Mouse (Mus musculus) MEL (cell line): ENCODE data around the gene Sparcl1. TPM values are rescaled to one million over a fixed set of nuclear protein-coding genes. Genes with fewer than 3 reads are reported as not detected.

Experiments
- DNase-seq: peaks from one replicate; pipeline ENCODE4 v3.0.0; 2011; ENCODE audit warnings: low read depth, low spot score
- H3K27ac ChIP-seq: 2 replicates; pipeline ENCODE4 v1.5.1; 2012; ENCODE audit warnings: low read depth, mild to moderate bottlenecking, control low read depth, low read length, moderate library complexity; ENCODE audit not compliant: control insufficient read depth
- H3K27me3 ChIP-seq, 2 experiments: fragments of 150-350 bp in 1 of 2; sonication (generic) in 1 of 2; 2 replicates each; pipeline ENCODE4 v1.6.1; 2012; ENCODE audit warnings: low read length in 2 of 2, mild to moderate bottlenecking in 2 of 2, improper control_type of control experiment in 1 of 2, moderate library complexity in 1 of 2; ENCODE audit not compliant: insufficient read depth in 2 of 2, control insufficient read depth in 1 of 2
- H3K36me3 ChIP-seq, 2 experiments: 2 replicates each; pipeline ENCODE4 v1.6.1; 2012 to 2014; ENCODE audit warnings: low read length in 2 of 2, improper control_type of control experiment in 1 of 2, inconsistent platforms in 1 of 2, mild to moderate bottlenecking in 1 of 2; ENCODE audit not compliant: insufficient read depth in 2 of 2, control insufficient read depth in 1 of 2
- H3K4me1 ChIP-seq, 2 experiments: fragments of 150-350 bp in 1 of 2; sonication (generic) in 1 of 2; 2 replicates each; pipeline ENCODE4 v1.6.1; 2012; ENCODE audit warnings: low read length in 2 of 2, improper control_type of control experiment in 1 of 2, mild to moderate bottlenecking in 1 of 2; ENCODE audit not compliant: insufficient read depth in 2 of 2, control insufficient read depth in 1 of 2
- H3K4me3 ChIP-seq, 2 experiments: fragments of 150-350 bp in 1 of 2; sonication (generic) in 1 of 2; 2 replicates each; pipeline ENCODE4 v1.5.1; 2012; ENCODE audit warnings: low read depth in 2 of 2, low read length in 2 of 2, mild to moderate bottlenecking in 2 of 2, moderate library complexity in 2 of 2, control low read depth in 1 of 2, improper control_type of control experiment in 1 of 2; ENCODE audit not compliant: control insufficient read depth in 1 of 2, insufficient read depth in 1 of 2
- H3K79me2 ChIP-seq: 2 replicates; pipeline ENCODE4 v1.6.1; 2012; ENCODE audit warnings: mild to moderate bottlenecking, low read length, moderate library complexity; ENCODE audit not compliant: control insufficient read depth, poor library complexity, insufficient read depth
- H3K9ac ChIP-seq: 2 replicates; pipeline ENCODE4 v1.6.1; 2012; ENCODE audit warnings: low read depth, mild to moderate bottlenecking, control low read depth, low read length, moderate library complexity; ENCODE audit not compliant: control insufficient read depth, poor library complexity, severe bottlenecking
- H3K9me3 ChIP-seq: fragments of 150-350 bp; sonication (generic); replicated peaks from 2 replicates; pipeline ENCODE4 v1.6.1; 2012; ENCODE audit warnings: mild to moderate bottlenecking, low read length, improper control_type of control experiment, moderate library complexity; ENCODE audit not compliant: insufficient read depth
- BHLHE40 ChIP-seq: IDR thresholded peaks from 2 replicates; pipeline ENCODE4 v1.6.1; 2012; ENCODE audit warnings: low read depth, mild to moderate bottlenecking, inconsistent platforms, low read length, improper control_type of control experiment, borderline replicate concordance
- CHD1 ChIP-seq: IDR thresholded peaks from 2 replicates; pipeline ENCODE4 v1.6.1; 2012; ENCODE audit warnings: low read depth, mild to moderate bottlenecking, inconsistent platforms, low read length, improper control_type of control experiment
- CHD2 ChIP-seq: IDR thresholded peaks from 2 replicates; pipeline ENCODE4 v1.6.1; 2011; ENCODE audit warnings: low read length, improper control_type of control experiment
- CTCF ChIP-seq, 3 experiments: IDR thresholded peaks in 2 of 3; conservative IDR thresholded peaks in 1 of 3; 2 replicates each; pipeline ENCODE4 v1.5.1; 2011 to 2012; ENCODE audit warnings: low read length in 3 of 3, low read depth in 2 of 3, mild to moderate bottlenecking in 2 of 3, improper control_type of control experiment in 1 of 3, inconsistent platforms in 1 of 3, mixed read lengths in 1 of 3, moderate library complexity in 1 of 3; ENCODE audit not compliant: control insufficient read depth in 1 of 3, insufficient read depth in 1 of 3, poor library complexity in 1 of 3, severe bottlenecking in 1 of 3
- ELF1 ChIP-seq: IDR thresholded peaks from 2 replicates; pipeline ENCODE4 v1.6.1; 2014; ENCODE audit warnings: low read depth, mild to moderate bottlenecking, inconsistent platforms, low read length, improper control_type of control experiment, moderate library complexity
- EP300 ChIP-seq, 2 experiments: IDR thresholded peaks; 2 replicates each; pipeline ENCODE4 v1.6.1; 2011; ENCODE audit warnings: improper control_type of control experiment in 2 of 2, low read length in 2 of 2, low read depth in 1 of 2, mild to moderate bottlenecking in 1 of 2
- ETS1 ChIP-seq: IDR thresholded peaks from 2 replicates; pipeline ENCODE4 v1.6.1; 2012; ENCODE audit warnings: low read depth, mild to moderate bottlenecking, inconsistent platforms, low read length, improper control_type of control experiment, moderate library complexity
- GABPA ChIP-seq: IDR thresholded peaks from 2 replicates; pipeline ENCODE4 v1.6.1; 2012; ENCODE audit warnings: low read depth, mild to moderate bottlenecking, inconsistent platforms, low read length, improper control_type of control experiment, moderate library complexity
- GATA1 ChIP-seq: IDR thresholded peaks from 2 replicates; pipeline ENCODE4 v1.6.1; 2011; ENCODE audit warnings: low read depth, low read length, improper control_type of control experiment
- JUND ChIP-seq: IDR thresholded peaks from 2 replicates; pipeline ENCODE4 v1.6.1; 2011; ENCODE audit warnings: low read depth, mild to moderate bottlenecking, improper control_type of control experiment, low read length
- KAT2A ChIP-seq: conservative IDR thresholded peaks from 2 replicates; pipeline ENCODE4 v1.6.1; 2012; ENCODE audit warnings: low read depth, low read length, improper control_type of control experiment, inconsistent platforms
- MAFK ChIP-seq: IDR thresholded peaks from 2 replicates; pipeline ENCODE4 v1.6.1; 2011; ENCODE audit warnings: low read depth, mild to moderate bottlenecking, low read length, improper control_type of control experiment, borderline replicate concordance
- MAX ChIP-seq: IDR thresholded peaks from 2 replicates; pipeline ENCODE4 v1.6.1; 2011; ENCODE audit warnings: low read length, improper control_type of control experiment
- MEF2A ChIP-seq: IDR thresholded peaks from 2 replicates; pipeline ENCODE4 v1.6.1; 2014; ENCODE audit warnings: low read depth, mild to moderate bottlenecking, inconsistent platforms, low read length, improper control_type of control experiment; ENCODE audit not compliant: poor library complexity, insufficient replicate concordance, severe bottlenecking; ENCODE audit errors: extremely low read depth
- MXI1 ChIP-seq: IDR thresholded peaks from 2 replicates; pipeline ENCODE4 v1.6.1; 2011; ENCODE audit warnings: mild to moderate bottlenecking, low read depth, low read length, improper control_type of control experiment
- MYB ChIP-seq: IDR thresholded peaks from 2 replicates; pipeline ENCODE4 v1.6.1; 2011; ENCODE audit warnings: mild to moderate bottlenecking, low read depth, low read length, improper control_type of control experiment
- MYC ChIP-seq: IDR thresholded peaks from 2 replicates; pipeline ENCODE4 v1.6.1; 2011; ENCODE audit warnings: low read depth, mild to moderate bottlenecking, low read length, improper control_type of control experiment, moderate library complexity
- NELFE ChIP-seq: IDR thresholded peaks from 2 replicates; pipeline ENCODE4 v1.6.1; 2011; ENCODE audit warnings: low read depth, low read length, improper control_type of control experiment
- NRF1 ChIP-seq: IDR thresholded peaks from 2 replicates; pipeline ENCODE4 v1.6.1; 2014; ENCODE audit warnings: low read depth, mild to moderate bottlenecking, inconsistent platforms, low read length, improper control_type of control experiment, moderate library complexity; ENCODE audit not compliant: poor library complexity, insufficient read depth, severe bottlenecking
- POLR2A ChIP-seq, 2 experiments: IDR thresholded peaks; 2 replicates each; pipeline ENCODE4 v1.6.1; 2011 to 2012; ENCODE audit warnings: low read length in 2 of 2, mild to moderate bottlenecking in 2 of 2, control low read depth in 1 of 2, improper control_type of control experiment in 1 of 2, low read depth in 1 of 2, moderate library complexity in 1 of 2; ENCODE audit not compliant: control insufficient read depth in 1 of 2, insufficient read depth in 1 of 2, poor library complexity in 1 of 2
- POLR2AphosphoS2 ChIP-seq: IDR thresholded peaks from 2 replicates; pipeline ENCODE4 v1.6.1; 2011; ENCODE audit warnings: low read length, improper control_type of control experiment
- POLR2AphosphoS5 ChIP-seq: IDR thresholded peaks from 2 replicates; pipeline ENCODE4 v1.6.1; 2012; ENCODE audit warnings: low read depth, borderline replicate concordance, mild to moderate bottlenecking, inconsistent platforms, low read length, moderate library complexity, mixed read lengths
- RAD21 ChIP-seq: IDR thresholded peaks from 2 replicates; pipeline ENCODE4 v1.6.1; 2011; ENCODE audit warnings: mild to moderate bottlenecking, low read depth, low read length, improper control_type of control experiment
- RCOR1 ChIP-seq: IDR thresholded peaks from 2 replicates; pipeline ENCODE4 v1.6.1; 2012; ENCODE audit warnings: low read depth, mild to moderate bottlenecking, inconsistent platforms, low read length, improper control_type of control experiment
- SMC3 ChIP-seq: IDR thresholded peaks from 2 replicates; pipeline ENCODE4 v1.6.1; 2011; ENCODE audit warnings: low read depth, low read length, improper control_type of control experiment
- TBP ChIP-seq: IDR thresholded peaks from 2 replicates; pipeline ENCODE4 v1.8.0; 2011; ENCODE audit warnings: low read depth, low read length, improper control_type of control experiment
- TCF12 ChIP-seq: IDR thresholded peaks from 2 replicates; pipeline ENCODE4 v1.6.1; 2014; ENCODE audit warnings: low read depth, mild to moderate bottlenecking, inconsistent platforms, low read length, improper control_type of control experiment, moderate library complexity
- USF1 ChIP-seq: IDR thresholded peaks from 2 replicates; pipeline ENCODE4 v1.6.1; 2014; ENCODE audit warnings: low read depth, mild to moderate bottlenecking, inconsistent platforms, low read length, improper control_type of control experiment, moderate library complexity
- USF2 ChIP-seq, 2 experiments: IDR thresholded peaks; 2 replicates each; pipeline ENCODE4 v1.6.1; 2011 to 2012; ENCODE audit warnings: improper control_type of control experiment in 2 of 2, low read length in 2 of 2, borderline replicate concordance in 1 of 2, inconsistent platforms in 1 of 2, low read depth in 1 of 2, mild to moderate bottlenecking in 1 of 2; ENCODE audit not compliant: insufficient read depth in 1 of 2
- ZC3H11A ChIP-seq: IDR thresholded peaks from 2 replicates; pipeline ENCODE4 v1.6.1; 2012; ENCODE audit warnings: low read depth, mild to moderate bottlenecking, inconsistent platforms, low read length, improper control_type of control experiment
- ZKSCAN1 ChIP-seq: IDR thresholded peaks from 2 replicates; pipeline ENCODE4 v1.6.1; 2012; ENCODE audit warnings: low read depth, mild to moderate bottlenecking, inconsistent platforms, low read length, improper control_type of control experiment, moderate library complexity
- ZMIZ1 ChIP-seq: IDR thresholded peaks from 2 replicates; pipeline ENCODE4 v1.6.1; 2012; ENCODE audit warnings: low read depth, mild to moderate bottlenecking, inconsistent platforms, low read length, improper control_type of control experiment, moderate library complexity
- ZNF384 ChIP-seq: IDR thresholded peaks from 2 replicates; pipeline ENCODE4 v1.6.1; 2012; ENCODE audit warnings: low read depth, mild to moderate bottlenecking, inconsistent platforms, low read length, improper control_type of control experiment
- polyA plus RNA-seq, 2 experiments: library from polyadenylated mRNA; stranded (reverse) in 1 of 2; unstranded in 1 of 2; fragments of >175 nt in 1 of 2; fragments of >200 nt in 1 of 2; gene quantifications; 2 replicates each; pipeline versions ENCODE4 v1.2.1 to v1.2.4; 2012; ENCODE audit warnings: low replicate concordance in 2 of 2, low read depth in 1 of 2; ENCODE audit not compliant: insufficient read length in 2 of 2, insufficient read depth in 1 of 2, missing spikeins in 1 of 2
- total RNA-seq: library from RNA; depleted of rRNA; stranded (reverse); fragments of 300-350 nt; gene quantifications from 2 replicates; pipeline ENCODE4 v1.2.3, GENCODE M21; 2012

The Sparcl1 gene
- total and polyA plus RNA-seq, 3 experiments: not detected

DNA sequence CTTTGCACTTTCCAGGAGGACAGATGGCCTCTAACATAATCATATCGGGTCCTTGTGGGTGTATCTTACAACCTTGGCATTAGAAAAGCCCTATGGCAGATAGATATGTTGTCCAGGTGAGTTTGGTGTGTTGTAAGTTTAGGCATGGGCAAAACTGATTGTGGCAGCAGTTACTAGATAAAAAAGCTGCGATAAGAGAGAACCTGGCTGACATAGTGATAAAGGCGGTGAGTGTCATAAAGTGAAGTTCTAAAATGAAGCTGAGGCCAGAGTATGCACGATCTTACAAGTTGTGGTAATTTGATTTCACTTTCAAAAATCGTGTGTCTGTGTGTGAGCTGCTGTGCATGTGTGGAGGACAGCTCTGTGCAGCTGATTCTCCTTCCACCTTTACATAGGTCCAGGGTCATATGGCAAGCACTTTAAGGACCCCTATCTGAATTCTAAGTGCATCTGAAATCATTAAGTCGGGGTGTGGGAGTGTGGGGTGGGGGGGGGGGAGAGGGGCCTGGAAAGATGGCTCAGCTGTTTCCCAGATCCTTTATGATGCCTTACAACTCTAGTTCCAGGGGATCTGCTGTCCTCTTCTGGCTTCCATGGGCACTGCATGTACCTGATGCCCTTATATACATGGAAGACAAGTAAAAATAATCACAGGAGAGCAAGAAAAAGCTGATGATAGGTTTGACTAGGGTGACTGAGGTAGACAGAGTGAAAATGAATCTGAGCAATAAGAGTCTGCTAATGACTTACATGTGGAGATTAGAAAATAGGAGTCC is 74.2 kb downstream of the Sparcl1 start:
- DNase-seq: peak; percentile 65
- Histone ChIP-seq H3K4me1 (peaks cover 4 to 12% of the 10 kb centered on the region in 2 experiments), H3K9me3 (no peaks in the 10 kb centered on the region), H3K4me3 (no peak overlapping the region), H3K27me3 (no peaks in the 10 kb centered on the region), H3K79me2 (no peaks in the 10 kb centered on the region), H3K27ac (no peak overlapping the region), H3K36me3 (peaks cover 0 to 11% of the 10 kb centered on the region in 2 experiments; a peak in 2 of 4 replicates), H3K9ac (no peak overlapping the region)
- peak in 1 of 2 experiments; percentile 27; a peak in 1 of 4 replicates for TF ChIP-seq EP300 (IDR thresholded peaks at IDR 0.05; ENCODE audit: low read depth in 1 of 2, low read length in 2 of 2)
- TF ChIP-seq RCOR1: no peak
- TF ChIP-seq MAFK: no peak
- TF ChIP-seq GABPA: no peak
- TF ChIP-seq ZMIZ1: no peak
- no peak for TF ChIP-seq NELFE
- no peak for TF ChIP-seq POLR2AphosphoS2
- TF ChIP-seq JUND: no peak
- TF ChIP-seq NRF1: no peak
- TF ChIP-seq MYC: no peak
- TF ChIP-seq BHLHE40: no peak
- TF ChIP-seq CTCF (IDR thresholded peaks at IDR 0.05 in 2 of 3, conservative IDR thresholded peaks at IDR 0.05 in 1 of 3; ENCODE audit: control insufficient read depth in 1 of 3, insufficient read depth in 1 of 3, low read depth in 2 of 3, low read length in 3 of 3, poor library complexity in 1 of 3, severe bottlenecking in 1 of 3): peak; percentile 54 to 79 (median 75)
- TF ChIP-seq CHD2: no peak
- TF ChIP-seq TBP: no peak
- no peak for TF ChIP-seq MXI1
- TF ChIP-seq TCF12: no peak
- TF ChIP-seq GATA1: peak; percentile 62
- TF ChIP-seq KAT2A: no peak
- TF ChIP-seq MAX: no peak
- no peak for TF ChIP-seq USF1
- TF ChIP-seq MYB: no peak
- no peak for TF ChIP-seq POLR2AphosphoS5
- TF ChIP-seq SMC3: peak; percentile 84
- no peak for TF ChIP-seq ZNF384
- TF ChIP-seq ELF1: no peak
- TF ChIP-seq RAD21: peak; percentile 75
- TF ChIP-seq MEF2A: no peak
- TF ChIP-seq USF2 (IDR thresholded peaks at IDR 0.05; ENCODE audit: borderline replicate concordance in 1 of 2, insufficient read depth in 1 of 2, low read depth in 1 of 2, low read length in 2 of 2): no peak
- no peak for TF ChIP-seq ETS1
- peak; percentile 87 for TF ChIP-seq ZC3H11A
- no peak for TF ChIP-seq CHD1
- no peak for TF ChIP-seq ZKSCAN1
- no peak for TF ChIP-seq POLR2A (IDR thresholded peaks at IDR 0.05; ENCODE audit: control insufficient read depth in 1 of 2, insufficient read depth in 1 of 2, low read depth in 1 of 2, low read length in 2 of 2, poor library complexity in 1 of 2)
